Mouse (Mus musculus): Measurements from ENCODE around the gene Gm4756. TPM values are rescaled to one million over a fixed set of nuclear protein-coding genes. Genes with fewer than 3 reads are reported as not detected.

The Gm4756 gene
- polyA plus RNA-seq, 1 experiment from 2014 or later: not detected

DNA sequence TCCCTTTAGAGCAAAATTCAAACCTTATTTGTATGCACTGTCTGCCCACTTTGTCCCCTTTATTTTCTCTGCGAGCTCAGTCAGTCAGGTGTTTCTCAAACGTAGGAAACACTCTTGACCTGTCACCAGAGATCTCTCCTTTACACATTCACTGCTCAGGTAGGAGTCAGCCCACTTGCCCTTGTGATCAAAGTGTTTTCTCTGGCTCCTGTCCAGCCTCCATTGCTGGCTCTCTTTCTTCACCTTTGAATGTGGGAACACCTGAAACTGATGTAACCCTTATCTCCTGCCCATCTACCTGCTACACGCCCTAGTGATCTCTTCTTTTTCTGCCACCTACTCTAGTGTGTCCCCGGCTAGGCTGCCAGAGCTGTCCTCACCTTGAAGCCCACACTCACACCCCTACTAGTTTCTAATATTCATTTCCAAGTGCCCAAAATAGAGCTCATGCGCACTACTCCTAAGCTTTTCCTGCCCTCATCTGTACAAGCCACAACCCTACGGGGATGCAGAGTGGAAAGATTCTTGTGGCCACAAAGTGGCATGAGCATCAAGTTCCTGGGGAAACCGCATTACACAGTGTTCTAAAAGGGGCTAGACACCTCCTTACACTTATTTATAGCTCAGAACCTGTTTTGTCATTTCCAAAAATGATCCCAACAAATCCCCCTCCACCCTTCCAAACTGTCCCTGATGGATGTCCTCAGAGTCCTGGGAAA lies 24.8 kb upstream of the Gm4756 start:
- no peaks in the 10 kb centered on the region for H3K9me3 ChIP-seq
- H3K27me3 ChIP-seq: no peaks in the 10 kb centered on the region
- no peak overlapping the region for H3K27ac ChIP-seq (replicated peaks)
- H3K4me1 ChIP-seq (replicated peaks): no peaks in the 10 kb centered on the region
- H3K36me3 ChIP-seq: no peaks in the 10 kb centered on the region
- no peak for ATAC-seq (ENCODE audit: low FRiP score, low read depth)
- H3K4me2 ChIP-seq: no peak overlapping the region
- H3K9ac ChIP-seq: no peak overlapping the region
- H3K4me3 ChIP-seq: no peak overlapping the region
- WGBS: 83% methylated on average over 7 of the region's 7 CpGs

DNA sequence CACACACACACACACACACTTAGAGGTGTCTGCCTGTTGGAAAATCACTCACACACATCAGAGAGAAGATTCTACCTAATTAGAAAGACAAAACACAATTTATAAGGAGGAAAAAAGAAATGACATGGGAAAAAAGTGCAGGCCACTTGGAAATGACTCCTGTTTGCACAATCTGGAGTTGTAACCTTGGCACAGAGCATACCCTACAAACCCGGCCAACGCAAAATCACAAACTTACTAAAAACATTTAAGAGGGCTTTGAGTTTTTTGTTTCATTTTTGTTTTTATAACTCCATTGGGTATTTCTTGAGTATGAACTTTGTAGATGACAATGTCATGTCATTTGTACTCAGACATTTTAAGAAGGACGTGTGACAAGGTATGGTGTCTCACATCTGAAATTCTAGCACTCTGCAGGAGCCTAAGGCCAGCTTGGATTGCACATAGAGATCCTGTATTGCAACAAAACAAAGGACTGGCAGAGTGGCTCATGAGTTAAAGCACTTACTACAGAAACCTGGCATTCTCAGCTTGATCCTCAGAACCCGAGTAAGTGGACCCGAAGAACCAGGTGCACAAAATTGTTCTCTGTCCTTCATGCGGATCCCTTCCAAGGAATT lies 22.2 kb upstream of the Gm4756 start:
- Histone ChIP-seq H3K27me3 (no peaks in the 10 kb centered on the region), H3K9ac (no peak overlapping the region), H3K27ac (replicated peaks) (no peak overlapping the region), H3K4me3 (no peak overlapping the region), H3K4me1 (replicated peaks) (no peaks in the 10 kb centered on the region), H3K36me3 (no peaks in the 10 kb centered on the region), H3K4me2 (no peak overlapping the region), H3K9me3 (no peaks in the 10 kb centered on the region)
- ATAC-seq (ENCODE audit: low FRiP score, low read depth): no peak
- 96% methylated on average over 6 of the region's 6 CpGs for WGBS

- no peak overlapping the region for H3K4me2 ChIP-seq
- no peaks in the 10 kb centered on the region for H3K4me1 ChIP-seq (replicated peaks)
- no peak overlapping the region for H3K9ac ChIP-seq
- H3K27me3 ChIP-seq: no peaks in the 10 kb centered on the region
- H3K9me3 ChIP-seq: no peaks in the 10 kb centered on the region
- no peak overlapping the region for H3K4me3 ChIP-seq
- 95% methylated on average over 8 of the region's 8 CpGs for WGBS
- no peaks in the 10 kb centered on the region for H3K36me3 ChIP-seq
- H3K27ac ChIP-seq (replicated peaks): no peak overlapping the region
- no peak for ATAC-seq (ENCODE audit: low FRiP score, low read depth)
Observed at GRCm38 (mm10) chr12:72670921-72671320, 21.5 kb upstream of the Gm4756 start.

DNA sequence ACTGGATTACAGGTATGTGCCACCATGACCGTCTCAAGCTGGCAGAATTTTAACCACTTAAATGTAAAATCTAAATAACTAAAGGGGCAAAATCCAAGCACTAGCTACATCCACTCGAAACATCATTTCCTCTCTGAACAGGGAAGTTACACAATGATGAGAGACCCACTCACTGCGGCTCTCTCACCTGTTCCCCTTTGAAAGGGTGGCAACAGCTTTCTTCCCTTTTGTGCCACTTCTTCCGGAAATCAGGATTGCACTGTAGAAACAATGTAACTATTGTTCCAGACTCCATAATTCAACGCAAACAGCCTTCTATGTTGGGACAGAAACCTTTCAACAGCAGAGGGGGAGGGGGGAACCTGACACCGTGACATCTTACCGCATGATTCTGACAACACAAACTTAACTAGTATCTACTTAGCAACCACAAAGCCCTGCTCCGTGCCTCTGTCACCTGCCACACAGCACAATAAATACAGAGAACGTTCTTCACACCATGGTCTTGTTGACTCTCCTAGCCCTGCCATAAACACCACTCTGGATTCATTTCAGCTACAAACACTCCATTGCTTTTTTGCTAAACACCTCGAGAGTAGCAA lies 18.5 kb upstream of the Gm4756 start:
- H3K4me1 ChIP-seq (replicated peaks): peaks cover 12% of the 10 kb centered on the region
- no peak overlapping the region for H3K4me3 ChIP-seq
- H3K27ac ChIP-seq (replicated peaks): no peak overlapping the region
- ATAC-seq (ENCODE audit: low FRiP score, low read depth): no peak
- no peak overlapping the region for H3K4me2 ChIP-seq
- H3K36me3 ChIP-seq: no peaks in the 10 kb centered on the region
- no peaks in the 10 kb centered on the region for H3K27me3 ChIP-seq
- H3K9ac ChIP-seq: no peak overlapping the region
- WGBS: 59% methylated on average over 10 of the region's 10 CpGs
- no peaks in the 10 kb centered on the region for H3K9me3 ChIP-seq

DNA sequence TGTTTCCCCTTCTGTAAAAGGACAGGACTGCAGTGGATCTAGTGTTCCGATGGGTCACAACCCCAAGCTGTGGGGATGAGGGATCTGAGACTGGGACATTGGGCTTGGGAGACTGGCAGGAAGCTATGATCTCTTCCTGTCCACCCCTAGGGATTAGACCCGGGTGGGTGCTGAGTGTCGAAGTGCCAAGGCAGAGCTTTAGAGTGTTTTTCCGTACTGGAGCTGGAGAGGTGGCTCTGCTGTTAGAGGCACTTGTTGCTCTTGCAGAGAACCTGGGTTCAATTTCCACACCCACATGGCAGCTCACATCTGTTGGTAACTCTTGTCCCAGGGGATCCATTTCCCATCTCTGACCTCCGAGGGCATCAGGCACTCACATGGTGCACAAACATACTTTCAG lies 16.6 kb upstream of the Gm4756 start:
- H3K36me3 ChIP-seq: no peaks in the 10 kb centered on the region
- ATAC-seq (ENCODE audit: low FRiP score, low read depth): no peak
- no peak overlapping the region for H3K9ac ChIP-seq
- no peaks in the 10 kb centered on the region for H3K27me3 ChIP-seq
- peaks cover 12% of the 10 kb centered on the region for H3K4me1 ChIP-seq (replicated peaks)
- WGBS: 86% methylated on average over 5 of the region's 5 CpGs
- H3K4me3 ChIP-seq: no peak overlapping the region
- no peaks in the 10 kb centered on the region for H3K9me3 ChIP-seq
- no peak overlapping the region for H3K4me2 ChIP-seq
- H3K27ac ChIP-seq (replicated peaks): no peak overlapping the region

DNA sequence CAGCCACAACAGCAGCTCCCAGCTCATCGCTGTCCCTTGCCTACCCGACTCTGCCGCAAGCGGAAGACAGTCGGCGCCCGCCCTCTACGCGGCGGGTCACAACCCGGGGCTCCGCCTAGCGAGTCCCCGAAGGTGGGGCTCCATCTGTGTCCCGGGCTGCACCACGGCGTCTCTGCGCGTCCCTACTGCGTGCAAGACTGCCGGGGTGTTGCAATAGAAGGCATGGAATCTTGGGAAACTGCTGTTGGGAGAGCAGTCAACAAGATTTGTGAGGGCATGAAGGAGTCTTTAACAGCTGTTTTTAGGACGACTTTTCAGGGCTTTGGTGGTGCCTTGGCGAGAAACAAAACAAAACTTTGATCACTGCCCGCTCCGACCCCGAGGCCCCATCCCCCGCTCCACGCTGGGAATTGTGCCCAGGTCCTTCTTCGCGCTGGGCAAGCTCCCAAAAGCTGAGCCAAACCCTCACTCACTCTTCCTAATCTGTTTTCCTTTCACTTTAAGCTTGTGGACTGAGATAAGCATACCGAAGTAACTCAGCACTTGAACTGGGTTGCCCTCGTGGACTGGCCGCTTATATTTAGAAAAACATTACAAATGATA lies 15.4 kb upstream of the Gm4756 start, which contains the start of gene Dhrs7:
TSS of gene Dhrs7 (minus strand) at position 175 of the 603 bp plus-strand sequence.
- WGBS: 2% methylated on average over 33 of the region's 33 CpGs
- peak within 1 kb of the TSS; percentile 36 for H3K27ac ChIP-seq (replicated peaks)
- H3K36me3 ChIP-seq: no peaks in the 10 kb centered on the region
- peak within 1 kb of the TSS; percentile 92 for H3K4me2 ChIP-seq
- no peaks in the 10 kb centered on the region for H3K27me3 ChIP-seq
- peak; percentile 94 for ATAC-seq (ENCODE audit: low FRiP score, low read depth)
- H3K9me3 ChIP-seq: no peaks in the 10 kb centered on the region
- H3K4me1 ChIP-seq (replicated peaks): peaks cover 12% of the 10 kb centered on the region
- peak within 1 kb of the TSS; percentile 64 for H3K4me3 ChIP-seq
- peak within 1 kb of the TSS; percentile 65 for H3K9ac ChIP-seq

DNA sequence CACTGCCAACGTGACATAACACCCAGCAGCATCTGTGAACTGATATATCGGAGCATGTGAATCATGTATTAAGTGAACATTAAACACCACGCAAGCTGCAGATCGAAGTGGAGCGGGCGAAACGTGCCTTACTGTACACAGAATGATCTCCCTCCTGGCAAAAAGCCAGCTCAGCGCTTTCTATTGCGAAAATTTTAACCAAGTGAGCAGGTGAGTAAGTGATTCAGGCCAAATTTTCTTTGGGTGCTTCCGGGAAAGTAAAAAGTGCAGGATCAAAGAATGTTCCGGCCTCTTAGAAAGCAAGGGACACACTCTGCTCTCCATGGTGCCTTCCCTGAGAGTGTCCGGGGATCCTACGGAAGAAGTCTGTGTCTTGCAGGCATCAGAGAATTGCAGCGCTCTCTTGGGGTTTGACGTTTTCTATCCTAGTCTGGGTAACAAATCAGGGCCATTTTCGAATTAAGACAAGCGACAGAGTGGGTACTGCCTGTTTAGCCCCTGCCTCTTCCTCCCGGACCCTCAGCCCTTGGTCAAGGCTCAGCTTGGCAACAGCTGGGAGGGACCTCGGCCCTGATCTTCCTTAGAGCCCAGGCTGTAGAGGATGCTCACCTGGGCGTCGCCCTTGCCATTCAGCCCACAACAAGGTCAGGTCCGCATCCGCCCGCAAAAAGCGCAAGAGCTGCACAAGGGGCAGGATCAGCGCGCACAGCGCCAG lies 14.7 kb upstream of the Gm4756 start:
- Histone ChIP-seq H3K9ac (peak overlapping the region; percentile 65), H3K4me3 (peak overlapping the region; percentile 64), H3K4me2 (peak overlapping the region; percentile 92), H3K4me1 (replicated peaks) (peaks cover 12% of the 10 kb centered on the region), H3K27me3 (no peaks in the 10 kb centered on the region), H3K9me3 (no peaks in the 10 kb centered on the region), H3K36me3 (no peaks in the 10 kb centered on the region), H3K27ac (replicated peaks) (peak overlapping the region; percentile 36)
- peak; percentile 79 for ATAC-seq (ENCODE audit: low FRiP score, low read depth)
- 4% methylated on average over 28 of the region's 28 CpGs for WGBS

DNA sequence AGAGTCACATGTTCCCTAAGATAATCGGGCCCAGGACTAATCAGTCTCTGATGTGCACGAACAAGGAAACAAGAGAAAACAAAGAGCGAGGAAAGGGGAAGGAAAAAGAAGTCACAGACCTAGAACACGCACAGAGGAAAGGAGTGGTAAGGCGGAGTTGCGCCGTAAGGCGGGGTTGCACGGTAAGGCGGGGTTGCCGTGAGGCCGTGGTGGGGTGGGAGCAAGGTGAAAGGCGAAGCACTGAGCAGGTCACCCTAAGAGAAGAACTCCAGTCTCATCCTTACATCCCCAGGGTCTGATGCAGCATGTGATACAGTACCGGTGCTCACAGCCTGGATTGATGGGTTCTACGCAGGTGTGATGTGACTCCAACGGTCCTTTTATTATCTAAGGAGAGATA lies 6.3 kb upstream of the Gm4756 start:
- H3K4me3 ChIP-seq: no peak overlapping the region
- no peak overlapping the region for H3K4me2 ChIP-seq
- no peak overlapping the region for H3K9ac ChIP-seq
- no peaks in the 10 kb centered on the region for H3K36me3 ChIP-seq
- H3K27ac ChIP-seq (replicated peaks): no peak overlapping the region
- no peaks in the 10 kb centered on the region for H3K4me1 ChIP-seq (replicated peaks)
- no peak for ATAC-seq (ENCODE audit: low FRiP score, low read depth)
- WGBS: 93% methylated on average over 16 of the region's 16 CpGs
- no peaks in the 10 kb centered on the region for H3K9me3 ChIP-seq
- no peaks in the 10 kb centered on the region for H3K27me3 ChIP-seq

DNA sequence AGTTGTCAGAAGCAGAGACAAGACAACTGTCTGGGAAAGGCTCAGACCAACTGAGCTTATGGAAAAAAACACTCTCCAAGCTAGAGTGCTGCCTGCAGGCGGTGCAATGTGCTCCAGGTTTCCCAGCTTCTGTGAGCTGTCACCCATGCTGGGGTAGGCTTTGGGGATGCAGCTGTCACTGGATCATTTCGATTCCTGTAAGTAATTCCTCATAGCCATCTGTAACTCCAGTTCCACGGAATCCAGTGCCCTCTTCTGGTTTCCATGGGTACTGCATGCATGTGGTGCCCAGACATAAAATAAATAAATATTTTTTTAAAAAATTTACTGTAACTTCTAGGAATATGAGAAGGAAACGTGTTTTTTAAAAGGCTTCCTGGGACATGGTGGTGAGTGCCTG lies 5.2 kb upstream of the Gm4756 start:
- Histone ChIP-seq H3K36me3 (no peaks in the 10 kb centered on the region), H3K9me3 (no peaks in the 10 kb centered on the region), H3K27ac (replicated peaks) (no peak overlapping the region), H3K4me3 (no peak overlapping the region), H3K9ac (no peak overlapping the region), H3K4me1 (replicated peaks) (no peaks in the 10 kb centered on the region), H3K4me2 (no peak overlapping the region), H3K27me3 (no peaks in the 10 kb centered on the region)
- no peak for ATAC-seq (ENCODE audit: low FRiP score, low read depth)
- 6% methylated on average over 4 of the region's 4 CpGs for WGBS

DNA sequence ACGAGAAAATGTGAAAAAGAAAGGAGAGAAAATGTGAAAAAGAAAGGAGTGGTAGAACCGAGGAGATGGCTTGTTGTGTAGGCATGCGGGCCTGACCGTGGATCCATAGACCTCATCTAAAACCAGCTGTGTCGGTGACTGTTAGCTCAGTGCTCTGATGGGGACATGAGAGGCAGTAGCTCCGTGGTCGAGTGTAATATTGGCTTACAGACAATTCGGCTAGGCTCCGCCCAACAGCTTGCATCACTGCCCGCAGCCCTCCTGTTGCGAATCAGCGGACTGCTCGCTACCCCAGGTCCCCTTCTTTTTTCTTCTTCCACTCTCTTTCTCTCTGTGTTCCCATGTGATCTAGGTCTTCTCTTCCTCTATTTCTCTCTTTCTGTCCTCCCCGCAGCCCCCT lies 540 bp downstream of the Gm4756 start:
- 92% methylated on average over 14 of the region's 14 CpGs for WGBS

DNA sequence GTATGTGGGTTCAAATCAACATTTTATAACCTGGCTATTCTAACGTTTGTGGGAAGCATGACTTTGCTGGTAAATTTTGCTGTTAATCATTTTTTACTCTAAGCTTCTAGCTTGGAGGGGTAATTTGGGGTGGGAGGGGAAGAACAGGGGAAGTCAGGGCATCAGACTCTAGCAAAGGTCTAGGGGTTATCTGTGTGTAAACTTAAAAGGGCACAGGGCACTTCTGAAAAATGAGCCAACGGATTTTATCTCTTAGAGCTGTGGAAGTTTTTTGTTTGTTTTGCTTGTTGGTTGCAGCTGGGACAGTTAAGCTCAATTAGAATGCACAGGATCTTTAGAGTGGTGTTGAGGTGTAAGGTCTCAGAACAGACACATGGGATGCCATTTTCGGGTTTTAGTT lies 11.4 kb downstream of the Gm4756 start:
- no peak overlapping the region for H3K4me3 ChIP-seq
- no peak overlapping the region for H3K9ac ChIP-seq
- H3K27me3 ChIP-seq: no peaks in the 10 kb centered on the region
- H3K4me1 ChIP-seq (replicated peaks): no peaks in the 10 kb centered on the region
- H3K4me2 ChIP-seq: no peak overlapping the region
- H3K27ac ChIP-seq (replicated peaks): no peak overlapping the region
- 91% methylated on average over 3 of the region's 3 CpGs for WGBS
- H3K36me3 ChIP-seq: no peaks in the 10 kb centered on the region
- no peak for ATAC-seq (ENCODE audit: low FRiP score, low read depth)
- 0 out of 2 replicates have a peak, but pooled peaks cover 4% of the 10 kb centered on the region for H3K9me3 ChIP-seq

More for the DNA sequence above, 540 bp downstream of the Gm4756 start:
- Histone ChIP-seq H3K4me2 (no peak overlapping the region), H3K36me3 (no peaks in the 10 kb centered on the region), H3K4me1 (replicated peaks) (no peaks in the 10 kb centered on the region), H3K27me3 (no peaks in the 10 kb centered on the region), H3K4me3 (no peak overlapping the region), H3K9me3 (no peaks in the 10 kb centered on the region), H3K27ac (replicated peaks) (no peak overlapping the region), H3K9ac (no peak overlapping the region)
- ATAC-seq (ENCODE audit: low FRiP score, low read depth): no peak

GRCm38 (mm10) chr12:72628751-72629150 lies 20.7 kb downstream of the Gm4756 start:
- Histone ChIP-seq H3K9me3 (no peaks in the 10 kb centered on the region), H3K9ac (no peak overlapping the region), H3K36me3 (no peaks in the 10 kb centered on the region), H3K27me3 (no peaks in the 10 kb centered on the region), H3K27ac (replicated peaks) (no peak overlapping the region), H3K4me2 (no peak overlapping the region), H3K4me3 (no peak overlapping the region), H3K4me1 (replicated peaks) (no peaks in the 10 kb centered on the region)
- 95% methylated on average over 7 of the region's 7 CpGs for WGBS
- ATAC-seq (ENCODE audit: low FRiP score, low read depth): no peak
